Mouse (Mus musculus): ENCODE results near the gene Drosha.
"Not testable (repeated sequence)": the region's sequence is repeated elsewhere in the genome, so short reads cannot be mapped to it uniquely, and the experiment has no call there.

- not testable (repeated sequence) for TF ChIP-seq CTCF (IDR thresholded peaks at IDR 0.05; ENCODE audit: control insufficient read depth, insufficient read depth, insufficient replicate concordance, low read depth, low read length); POLR2A (IDR thresholded peaks at IDR 0.05; ENCODE audit: control insufficient read depth, low read depth, low read length)
These were observed 23.5 kb upstream of the Drosha start for GRCm38 (mm10) chr15:12801142-12801506.

All from testis, adult 2 months (tissue).